Mouse (Mus musculus) layer of hippocampus, adult 2 months (tissue): ENCODE data around the gene Sh3rf1. TPM values are rescaled to one million over a fixed set of nuclear protein-coding genes. Genes with fewer than 3 reads are reported as not detected.

Source experiments
- DNase-seq, 2 experiments: peaks; one replicate each; pipeline ENCODE4 v3.0.0; 2022; ENCODE audit warnings: low spot score in 2 of 2
- H3K27ac ChIP-seq: fragments of 200-600 bp; 2 replicates; pipeline ENCODE4 v1.8.1; 2022
- H3K4me3 ChIP-seq: fragments of 200-600 bp; 2 replicates; pipeline ENCODE4 v1.8.1; 2022; ENCODE audit warnings: mild to moderate bottlenecking
- CTCF ChIP-seq: fragments of 200-600 bp; conservative IDR thresholded peaks from 2 replicates; pipeline ENCODE4 v1.8.1; 2022; ENCODE audit warnings: antibody characterized with exemption, mild to moderate bottlenecking, moderate library complexity
- long read RNA-seq, 2 experiments: library from polyadenylated mRNA; stranded (forward); transcript quantifications; one replicate each; pipeline ENCODE4 v2.0.0; 2021; ENCODE audit warnings: borderline mapping rate in 2 of 2
- total RNA-seq, 2 experiments: library from RNA; stranded (reverse); gene quantifications; 2 replicates each; pipeline ENCODE4 v1.2.3; 2021

Sh3rf1 gene
- total RNA-seq: 10 to 100 TPM; 66.7 to 67.5 TPM
- long read RNA-seq, experiment 1, full-length matches to known transcripts: 20 of 32 reads
- long read RNA-seq, experiment 1, partial matches to known transcripts: 8 of 32 reads
- long read RNA-seq, experiment 1, other reads (novel, unspliced or antisense): 4 of 32 reads
- long read RNA-seq, experiment 2, full-length matches to known transcripts: 26 of 38 reads
- long read RNA-seq, experiment 2, partial matches to known transcripts: 11 of 38 reads
- long read RNA-seq, experiment 2, other reads (novel, unspliced or antisense): 1 of 38 reads

DNA sequence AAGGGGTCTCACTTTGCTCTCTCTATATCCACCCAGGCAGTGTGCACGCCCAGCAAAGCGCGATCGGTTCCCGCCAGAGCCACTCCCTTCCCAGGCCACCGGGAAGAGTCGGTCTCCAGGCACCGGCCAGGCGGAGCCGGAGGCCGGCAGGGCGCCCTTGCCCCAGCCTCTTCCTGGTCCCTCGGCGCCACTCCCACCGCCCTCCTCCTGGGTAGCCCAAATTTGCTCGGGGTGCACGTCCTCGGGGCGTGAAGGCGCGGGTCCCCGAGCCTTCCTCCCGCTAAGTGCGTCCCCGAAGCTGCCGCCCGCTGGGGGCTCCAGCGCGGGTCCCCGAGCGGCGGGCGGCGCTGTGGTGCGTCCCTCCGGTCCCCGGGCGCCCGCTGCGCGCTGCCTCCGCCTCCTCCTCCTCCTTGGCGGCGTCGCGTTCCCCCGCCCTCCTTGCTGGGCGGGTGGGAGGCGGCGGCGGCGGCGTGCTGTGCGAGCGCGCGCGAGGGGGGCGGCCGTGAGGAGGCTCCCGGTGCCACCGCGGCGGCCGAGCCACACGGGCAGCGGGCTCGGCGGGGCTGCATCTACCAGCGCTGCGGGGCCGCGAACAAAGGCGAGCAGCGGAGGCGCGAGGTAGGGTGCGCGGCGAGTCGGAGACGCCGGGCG is at the start of gene Sh3rf1:
Sh3rf1 (plus strand) TSS at position 144 of the 651 bp plus-strand sequence.
- Histone ChIP-seq H3K27ac (peak within 1 kb of the TSS; percentile 98), H3K4me3 (peak within 1 kb of the TSS; percentile 82)
- peak; percentile 60 for TF ChIP-seq CTCF
- peak; percentile 68 to 83 for DNase-seq

GRCm38 (mm10) chr8:61173921-61174492 is 49.7 kb upstream of the Sh3rf1 start:
- no peak for DNase-seq
- no peak for TF ChIP-seq CTCF

GRCm38 (mm10) chr8:61175876-61176275 is 47.8 kb upstream of the Sh3rf1 start:
- no peak for DNase-seq
- no peak for TF ChIP-seq CTCF
- no peak overlapping the region for H3K4me3 ChIP-seq
- H3K27ac ChIP-seq: no peak overlapping the region

More at GRCm38 (mm10) chr8:61173921-61174492, 49.7 kb upstream of the Sh3rf1 start:
- H3K27ac ChIP-seq: no peak overlapping the region
- H3K4me3 ChIP-seq: no peak overlapping the region

DNA sequence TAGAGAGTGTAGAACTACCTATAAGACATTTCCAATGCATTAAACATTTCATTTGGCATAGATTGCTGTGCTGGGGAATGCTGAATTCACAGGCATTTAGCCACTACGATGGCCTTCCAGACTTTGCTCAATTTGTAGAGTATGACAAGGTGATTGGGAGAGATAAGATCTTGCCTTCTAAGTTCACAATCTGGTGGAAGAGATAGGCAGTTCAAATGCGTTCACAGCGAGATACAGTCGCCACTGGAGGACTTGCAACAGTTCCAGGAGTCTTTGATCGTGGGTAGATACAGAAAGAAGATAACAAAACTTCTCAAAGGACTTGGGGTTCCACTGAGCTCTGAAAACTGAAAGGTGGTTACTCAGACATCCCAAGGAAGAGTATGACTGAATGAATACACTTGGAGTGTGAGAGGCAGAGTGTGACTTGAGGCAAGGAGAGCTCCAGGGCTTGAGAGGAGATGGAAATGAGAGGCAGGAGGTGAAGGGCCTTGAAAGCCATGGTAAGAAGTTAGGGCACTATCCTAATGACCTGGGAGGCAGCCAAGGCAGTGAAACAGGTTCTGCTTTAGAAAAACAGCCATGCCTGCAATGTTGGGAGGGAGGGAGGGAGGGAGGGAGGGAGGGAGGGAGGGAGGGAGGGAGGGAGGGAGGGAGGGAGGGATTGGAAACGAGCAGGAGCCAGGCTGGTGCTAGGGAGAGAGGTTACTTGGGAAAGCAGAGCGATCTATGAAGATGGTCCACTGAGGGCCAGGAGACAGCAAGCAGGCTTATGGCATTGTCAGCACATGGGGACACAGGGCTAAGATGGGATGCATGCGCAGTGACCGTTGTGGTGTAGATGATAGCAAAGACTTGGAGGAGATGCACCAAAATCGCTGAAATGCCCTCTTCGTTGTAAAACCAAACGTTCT is 45.7 kb upstream of the Sh3rf1 start:
- no peak for DNase-seq
- no peak overlapping the region for H3K27ac ChIP-seq
- H3K4me3 ChIP-seq: no peak overlapping the region
- no peak for TF ChIP-seq CTCF

DNA sequence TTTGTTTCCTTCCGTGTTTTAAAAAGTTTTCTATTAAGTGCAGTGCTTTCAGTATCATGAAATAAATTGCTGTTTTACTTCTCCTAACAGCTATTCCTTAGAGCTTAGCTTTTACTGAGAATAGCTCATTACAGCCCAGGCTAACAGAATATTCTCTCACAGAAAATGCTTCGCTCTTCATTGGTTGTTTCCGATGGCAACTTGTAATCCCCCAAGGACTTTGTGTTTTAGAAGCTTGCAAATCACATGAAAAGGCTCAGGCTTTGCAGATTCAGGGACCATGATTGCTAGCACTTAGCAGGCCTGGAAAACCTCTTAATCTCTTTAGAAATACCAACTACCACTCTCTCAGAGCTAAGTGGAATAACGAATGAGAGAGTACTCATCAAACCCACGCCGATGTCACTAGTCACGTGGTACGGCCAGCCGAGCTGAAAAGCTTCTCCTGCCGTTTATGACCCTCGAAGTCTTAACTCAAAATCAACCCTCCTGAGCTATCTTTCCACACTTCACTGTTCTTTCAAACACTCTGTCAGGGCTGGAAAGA is 45.0 kb upstream of the Sh3rf1 start:
- no peak overlapping the region for H3K4me3 ChIP-seq
- no peak for DNase-seq
- TF ChIP-seq CTCF: no peak
- no peak overlapping the region for H3K27ac ChIP-seq

DNA sequence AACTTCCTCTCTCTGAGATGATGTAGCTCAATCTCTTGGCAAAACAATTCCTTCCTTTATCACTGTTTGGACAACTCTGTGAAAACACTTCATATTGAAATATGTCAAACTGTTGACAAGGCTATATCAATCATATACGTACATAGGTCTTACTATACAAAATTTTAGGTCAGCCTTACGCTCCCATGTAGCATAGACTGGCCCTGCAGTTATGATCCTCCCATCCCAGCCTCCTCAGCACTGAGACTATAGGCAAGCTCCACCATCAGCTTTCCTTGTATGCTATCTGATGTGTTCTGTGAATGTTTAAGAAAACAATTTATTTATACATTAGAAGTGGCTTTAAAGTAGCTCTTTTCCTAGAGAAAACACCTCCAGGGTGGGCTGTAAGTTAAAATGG is 42.1 kb upstream of the Sh3rf1 start:
- H3K4me3 ChIP-seq: no peak overlapping the region
- H3K27ac ChIP-seq: no peak overlapping the region
- DNase-seq: no peak
- no peak for TF ChIP-seq CTCF

DNA sequence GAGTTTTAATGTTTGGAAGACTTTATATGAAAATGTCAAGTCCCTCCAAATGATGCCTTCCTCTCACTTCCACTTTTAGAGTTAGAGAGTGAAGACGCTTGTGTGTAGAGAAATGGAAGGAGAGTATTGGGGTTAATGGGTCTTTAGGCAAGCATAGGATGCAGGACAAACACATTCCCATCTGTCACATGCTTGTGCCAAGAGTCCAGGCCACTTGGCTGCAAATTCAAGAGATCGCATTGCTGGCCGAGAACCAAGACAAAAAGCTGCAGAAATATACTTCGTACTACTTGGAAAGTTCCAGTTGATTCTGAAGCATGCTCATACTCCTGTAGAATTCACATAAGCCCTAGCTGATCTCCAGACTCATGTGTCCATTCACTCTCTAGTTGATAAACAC is 41.7 kb upstream of the Sh3rf1 start:
- no peak overlapping the region for H3K27ac ChIP-seq
- no peak overlapping the region for H3K4me3 ChIP-seq
- no peak for TF ChIP-seq CTCF
- DNase-seq: no peak

DNA sequence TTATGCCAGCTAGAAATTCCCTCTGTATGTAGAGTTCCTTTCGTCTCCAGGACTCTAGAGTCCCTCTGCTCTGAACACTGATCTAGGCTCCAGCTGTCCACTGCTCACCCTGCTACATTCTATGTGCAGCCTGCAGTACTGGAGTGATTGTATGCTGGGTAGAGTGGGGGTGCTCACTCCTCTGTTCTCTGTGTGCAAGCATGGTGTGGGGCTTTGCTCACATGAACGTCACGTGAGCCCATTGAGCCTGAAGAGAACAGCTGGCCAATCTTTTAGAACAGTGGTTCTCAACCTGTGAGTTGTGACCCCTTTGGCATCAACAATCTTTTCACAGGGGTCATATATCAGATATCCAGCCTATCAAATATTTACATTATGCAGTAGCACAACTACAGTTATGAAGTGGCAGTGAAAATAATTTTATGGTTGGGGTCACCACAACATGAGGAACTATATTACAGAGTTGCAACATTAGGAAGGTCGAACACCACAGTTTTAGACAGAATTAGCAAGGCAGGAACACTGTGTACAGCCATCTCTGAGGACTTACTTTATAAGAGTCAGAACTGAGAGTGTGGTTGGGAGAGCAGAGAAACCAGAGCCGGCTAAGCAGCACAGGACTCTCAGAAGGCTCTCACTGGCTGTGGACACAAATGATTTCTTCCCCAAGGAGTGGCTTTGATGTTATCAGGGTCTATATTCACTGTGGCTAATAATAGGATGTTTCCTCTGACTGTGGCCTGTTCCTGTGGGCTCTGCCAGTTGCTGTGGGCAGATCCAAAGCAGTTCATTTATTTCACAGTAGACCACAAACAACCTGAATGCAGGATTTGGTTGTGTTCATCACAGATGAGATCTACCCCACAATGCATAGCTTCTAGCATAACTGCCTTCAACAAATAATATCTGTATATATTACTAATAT is 38.1 kb upstream of the Sh3rf1 start:
- Histone ChIP-seq H3K4me3 (no peak overlapping the region), H3K27ac (no peak overlapping the region)
- DNase-seq: no peak
- TF ChIP-seq CTCF: no peak

DNA sequence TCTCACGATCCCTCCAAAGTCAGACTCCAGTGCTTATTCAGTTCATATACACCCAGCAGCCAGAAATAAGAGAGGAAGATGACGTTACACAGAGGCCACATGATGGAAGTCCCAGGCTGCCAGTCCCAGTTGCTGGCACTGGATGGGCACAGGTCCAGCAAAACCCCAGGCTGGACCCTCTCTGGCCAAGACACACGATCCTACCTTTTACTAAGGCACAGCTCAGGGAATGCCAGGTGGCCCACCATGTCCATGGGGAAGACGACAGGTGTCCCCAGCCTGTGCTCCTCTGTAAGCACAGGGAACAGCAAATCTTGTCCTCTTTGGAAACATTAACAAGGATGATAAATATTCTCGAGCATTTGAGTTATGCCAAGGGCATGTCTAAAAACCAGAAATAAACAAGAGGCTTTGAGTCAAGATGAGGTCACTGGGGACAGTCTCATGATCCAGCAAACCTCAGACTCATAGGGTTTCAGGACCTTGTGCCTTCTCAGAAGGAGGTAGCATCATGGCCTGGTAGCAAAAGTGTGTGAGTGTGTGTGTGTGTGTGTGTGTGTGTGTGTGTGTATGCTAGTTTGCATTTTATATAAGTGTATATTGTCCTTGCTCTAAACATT is 29.3 kb upstream of the Sh3rf1 start:
- Histone ChIP-seq H3K27ac (no peak overlapping the region), H3K4me3 (no peak overlapping the region)
- DNase-seq: no peak
- TF ChIP-seq CTCF: no peak

- Histone ChIP-seq H3K27ac (no peak overlapping the region), H3K4me3 (no peak overlapping the region)
- no peak for TF ChIP-seq CTCF
- DNase-seq: no peak
Observed at GRCm38 (mm10) chr8:61200254-61200887, 23.3 kb upstream of the Sh3rf1 start.
